Mouse (Mus musculus) megakaryocyte, embryonic 14.5 days (primary cell): ENCODE measurements around the gene Spag9. TPM values are rescaled to one million over a fixed set of nuclear protein-coding genes. Genes with fewer than 3 reads are reported as not detected.
A peak's percentile ranks its signal among the peaks of the same experiment; 100 is the strongest.

Experiments used
- H3K27me3 ChIP-seq: replicated peaks from 2 replicates; pipeline ENCODE3; 2012; ENCODE audit warnings: inconsistent platforms
- H3K36me3 ChIP-seq: replicated peaks from 2 replicates; pipeline ENCODE3; 2012; ENCODE audit warnings: low read length, inconsistent platforms, mixed read lengths
- H3K4me1 ChIP-seq: 2 replicates; pipeline ENCODE4 v1.6.1; 2012; ENCODE audit warnings: inconsistent platforms
- H3K4me3 ChIP-seq: replicated peaks from 2 replicates; pipeline ENCODE3; 2012; ENCODE audit warnings: moderate library complexity, mild to moderate bottlenecking, inconsistent platforms
- H3K9me3 ChIP-seq: 2 replicates; pipeline ENCODE4 v1.6.1; 2012; ENCODE audit warnings: inconsistent platforms
- FLI1 ChIP-seq: IDR thresholded peaks from 2 replicates; pipeline ENCODE4 v1.6.1; 2012; ENCODE audit warnings: low read length, inconsistent platforms, mixed read lengths
- GATA1 ChIP-seq: IDR thresholded peaks from 3 replicates; pipeline ENCODE4 v1.6.1; 2012; ENCODE audit warnings: mixed read lengths, low read length, inconsistent platforms, borderline replicate concordance
- polyA plus RNA-seq: library from polyadenylated mRNA; stranded (reverse); fragments of >175 nt; gene quantifications from 2 replicates; pipeline ENCODE4 v1.2.3, GENCODE M21; 2012; ENCODE audit warnings: low replicate concordance; ENCODE audit not compliant: insufficient read depth

The Spag9 gene
- polyA plus RNA-seq, 1 experiment: 2.9 TPM

- no peak overlapping the region for H3K4me3 ChIP-seq
- TF ChIP-seq FLI1 (no peak), GATA1 (no peak)
- peaks cover 66% of the 10 kb centered on the region for H3K27me3 ChIP-seq
- peaks cover 48% of the 10 kb centered on the region for H3K4me1 ChIP-seq
- H3K9me3 ChIP-seq: no peaks in the 10 kb centered on the region
- no peaks in the 10 kb centered on the region for H3K36me3 ChIP-seq
Observed at GRCm38 (mm10) chr11:94137326-94138061, 141.6 kb downstream of the Spag9 start.

- TF ChIP-seq GATA1 (no peak), FLI1 (no peak)
- no peak overlapping the region for H3K4me3 ChIP-seq
Observed at GRCm38 (mm10) chr11:94138411-94139231, 142.7 kb downstream of the Spag9 start.

GRCm38 (mm10) chr11:94139232-94139620 lies 143.3 kb downstream of the Spag9 start:
- H3K36me3 ChIP-seq: no peaks in the 10 kb centered on the region
- no peak overlapping the region for H3K4me3 ChIP-seq
- H3K27me3 ChIP-seq: peaks cover 77% of the 10 kb centered on the region
- H3K4me1 ChIP-seq: peaks cover 33% of the 10 kb centered on the region
- TF ChIP-seq FLI1 (no peak), GATA1 (no peak)
- no peaks in the 10 kb centered on the region for H3K9me3 ChIP-seq

More at GRCm38 (mm10) chr11:94138411-94139231, 142.7 kb downstream of the Spag9 start:
- Histone ChIP-seq H3K27me3 (peaks cover 72% of the 10 kb centered on the region), H3K36me3 (no peaks in the 10 kb centered on the region), H3K4me1 (peaks cover 39% of the 10 kb centered on the region), H3K9me3 (no peaks in the 10 kb centered on the region)

- TF ChIP-seq FLI1 (no peak), GATA1 (no peak)
- peaks cover 82% of the 10 kb centered on the region for H3K27me3 ChIP-seq
- no peaks in the 10 kb centered on the region for H3K36me3 ChIP-seq
Observed at GRCm38 (mm10) chr11:94140540-94140939, 144.6 kb downstream of the Spag9 start.

GRCm38 (mm10) chr11:94141564-94141963 lies 145.7 kb downstream of the Spag9 start:
- peaks cover 83% of the 10 kb centered on the region for H3K27me3 ChIP-seq

More at GRCm38 (mm10) chr11:94140540-94140939, 144.6 kb downstream of the Spag9 start:
- no peaks in the 10 kb centered on the region for H3K9me3 ChIP-seq
- H3K4me3 ChIP-seq: no peak overlapping the region
- H3K4me1 ChIP-seq: peaks cover 24% of the 10 kb centered on the region

GRCm38 (mm10) chr11:94143336-94143735 lies 147.4 kb downstream of the Spag9 start:
- Histone ChIP-seq H3K36me3 (no peaks in the 10 kb centered on the region), H3K4me1 (peaks cover 11% of the 10 kb centered on the region), H3K9me3 (no peaks in the 10 kb centered on the region), H3K27me3 (peaks cover 84% of the 10 kb centered on the region), H3K4me3 (no peak overlapping the region)
- TF ChIP-seq FLI1 (no peak), GATA1 (no peak)

More at GRCm38 (mm10) chr11:94141564-94141963, 145.7 kb downstream of the Spag9 start:
- Histone ChIP-seq H3K4me3 (peak overlapping the region; percentile 35), H3K36me3 (no peaks in the 10 kb centered on the region), H3K9me3 (no peaks in the 10 kb centered on the region), H3K4me1 (peaks cover 17% of the 10 kb centered on the region)
- TF ChIP-seq FLI1 (no peak), GATA1 (no peak)

- Histone ChIP-seq H3K9me3 (no peaks in the 10 kb centered on the region), H3K27me3 (peaks cover 86% of the 10 kb centered on the region), H3K4me1 (peaks cover 25% of the 10 kb centered on the region), H3K36me3 (no peaks in the 10 kb centered on the region), H3K4me3 (no peak overlapping the region)
- no peak for TF ChIP-seq FLI1
- no peak for TF ChIP-seq GATA1
Observed at GRCm38 (mm10) chr11:94144771-94145539, 149.1 kb downstream of the Spag9 start.

- no peaks in the 10 kb centered on the region for H3K9me3 ChIP-seq
- TF ChIP-seq GATA1: no peak
- TF ChIP-seq FLI1: no peak
- no peak overlapping the region for H3K4me3 ChIP-seq
- H3K4me1 ChIP-seq: peaks cover 34% of the 10 kb centered on the region
- no peaks in the 10 kb centered on the region for H3K36me3 ChIP-seq
- peaks cover 88% of the 10 kb centered on the region for H3K27me3 ChIP-seq
Observed at GRCm38 (mm10) chr11:94146049-94146605, 150.2 kb downstream of the Spag9 start.

GRCm38 (mm10) chr11:94146733-94147485 lies 151.0 kb downstream of the Spag9 start:
- Histone ChIP-seq H3K4me1 (peaks cover 27% of the 10 kb centered on the region), H3K36me3 (no peaks in the 10 kb centered on the region), H3K9me3 (no peaks in the 10 kb centered on the region), H3K4me3 (no peak overlapping the region), H3K27me3 (peaks cover 91% of the 10 kb centered on the region)
- no peak for TF ChIP-seq GATA1
- TF ChIP-seq FLI1: no peak
